Mouse (Mus musculus): Measurements from ENCODE around the gene Epb41l4b. TPM values are rescaled to one million over a fixed set of nuclear protein-coding genes. Genes with fewer than 3 reads are reported as not detected.

The Epb41l4b gene
- polyA plus RNA-seq, 1 experiment, result 16.9 TPM

GRCm38 (mm10) chr4:57168680-57169079, 25.4 kb upstream of the Epb41l4b start:
- H3K4me3 ChIP-seq (ENCODE audit: low read depth, low read length), result no peak overlapping the region
- peaks cover 7% of the 10 kb centered on the region for H3K4me1 ChIP-seq (ENCODE audit: control insufficient read depth, insufficient read depth, low read length)
- no peak for TF ChIP-seq POLR2A (IDR thresholded peaks at IDR 0.05; ENCODE audit: insufficient read depth, low read length)
- no peak for TF ChIP-seq CTCF (IDR thresholded peaks at IDR 0.05; ENCODE audit: low read depth, low read length)
- no peak for TF ChIP-seq EP300 (IDR thresholded peaks at IDR 0.05; ENCODE audit: insufficient read depth, low read depth, low read length)
- no peak overlapping the region for H3K9ac ChIP-seq (ENCODE audit: low read depth, poor library complexity, severe bottlenecking)
- no peaks in the 10 kb centered on the region for H3K36me3 ChIP-seq (ENCODE audit: control insufficient read depth, insufficient read depth, low read length, poor library complexity, severe bottlenecking)
- no peaks in the 10 kb centered on the region for H3K9me3 ChIP-seq (replicated peaks; ENCODE audit: control insufficient read depth, insufficient read depth, low read length, poor library complexity, severe bottlenecking)
- H3K27ac ChIP-seq (ENCODE audit: insufficient read depth, low read length), result no peak overlapping the region
- no peaks in the 10 kb centered on the region for H3K27me3 ChIP-seq (ENCODE audit: control insufficient read depth, insufficient read depth, low read length, poor library complexity, severe bottlenecking)

- H3K4me1 ChIP-seq (ENCODE audit: control insufficient read depth, insufficient read depth, low read length), result peaks cover 7% of the 10 kb centered on the region
- TF ChIP-seq POLR2A (IDR thresholded peaks at IDR 0.05; ENCODE audit: insufficient read depth, low read length) (no peak), CTCF (IDR thresholded peaks at IDR 0.05; ENCODE audit: low read depth, low read length) (no peak), EP300 (IDR thresholded peaks at IDR 0.05; ENCODE audit: insufficient read depth, low read depth, low read length) (no peak)
- no peak overlapping the region for H3K4me3 ChIP-seq (ENCODE audit: low read depth, low read length)
- no peaks in the 10 kb centered on the region for H3K27me3 ChIP-seq (ENCODE audit: control insufficient read depth, insufficient read depth, low read length, poor library complexity, severe bottlenecking)
- no peak overlapping the region for H3K9ac ChIP-seq (ENCODE audit: low read depth, poor library complexity, severe bottlenecking)
- no peaks in the 10 kb centered on the region for H3K36me3 ChIP-seq (ENCODE audit: control insufficient read depth, insufficient read depth, low read length, poor library complexity, severe bottlenecking)
- H3K9me3 ChIP-seq (replicated peaks; ENCODE audit: control insufficient read depth, insufficient read depth, low read length, poor library complexity, severe bottlenecking), result no peaks in the 10 kb centered on the region
- H3K27ac ChIP-seq (ENCODE audit: insufficient read depth, low read length), result no peak overlapping the region
Observed at GRCm38 (mm10) chr4:57168277-57168676, 25.0 kb upstream of the Epb41l4b start.

GRCm38 (mm10) chr4:57166922-57167870, 24.0 kb upstream of the Epb41l4b start:
- no peaks in the 10 kb centered on the region for H3K9me3 ChIP-seq (replicated peaks; ENCODE audit: control insufficient read depth, insufficient read depth, low read length, poor library complexity, severe bottlenecking)
- peaks cover 7% of the 10 kb centered on the region for H3K4me1 ChIP-seq (ENCODE audit: control insufficient read depth, insufficient read depth, low read length)
- H3K36me3 ChIP-seq (ENCODE audit: control insufficient read depth, insufficient read depth, low read length, poor library complexity, severe bottlenecking), result no peaks in the 10 kb centered on the region
- no peak overlapping the region for H3K27ac ChIP-seq (ENCODE audit: insufficient read depth, low read length)
- no peak overlapping the region for H3K4me3 ChIP-seq (ENCODE audit: low read depth, low read length)
- H3K9ac ChIP-seq (ENCODE audit: low read depth, poor library complexity, severe bottlenecking), result no peak overlapping the region
- no peak for TF ChIP-seq POLR2A (IDR thresholded peaks at IDR 0.05; ENCODE audit: insufficient read depth, low read length)
- H3K27me3 ChIP-seq (ENCODE audit: control insufficient read depth, insufficient read depth, low read length, poor library complexity, severe bottlenecking), result no peaks in the 10 kb centered on the region

GRCm38 (mm10) chr4:57165654-57166053, 22.4 kb upstream of the Epb41l4b start:
- H3K4me1 ChIP-seq (ENCODE audit: control insufficient read depth, insufficient read depth, low read length), result peaks cover 7% of the 10 kb centered on the region
- no peaks in the 10 kb centered on the region for H3K27me3 ChIP-seq (ENCODE audit: control insufficient read depth, insufficient read depth, low read length, poor library complexity, severe bottlenecking)
- no peaks in the 10 kb centered on the region for H3K36me3 ChIP-seq (ENCODE audit: control insufficient read depth, insufficient read depth, low read length, poor library complexity, severe bottlenecking)
- no peak overlapping the region for H3K27ac ChIP-seq (ENCODE audit: insufficient read depth, low read length)
- no peak for TF ChIP-seq CTCF (IDR thresholded peaks at IDR 0.05; ENCODE audit: low read depth, low read length)
- no peak for TF ChIP-seq POLR2A (IDR thresholded peaks at IDR 0.05; ENCODE audit: insufficient read depth, low read length)
- TF ChIP-seq EP300 (IDR thresholded peaks at IDR 0.05; ENCODE audit: insufficient read depth, low read depth, low read length), result no peak
- H3K9ac ChIP-seq (ENCODE audit: low read depth, poor library complexity, severe bottlenecking), result no peak overlapping the region
- no peak overlapping the region for H3K4me3 ChIP-seq (ENCODE audit: low read depth, low read length)
- no peaks in the 10 kb centered on the region for H3K9me3 ChIP-seq (replicated peaks; ENCODE audit: control insufficient read depth, insufficient read depth, low read length, poor library complexity, severe bottlenecking)

DNA sequence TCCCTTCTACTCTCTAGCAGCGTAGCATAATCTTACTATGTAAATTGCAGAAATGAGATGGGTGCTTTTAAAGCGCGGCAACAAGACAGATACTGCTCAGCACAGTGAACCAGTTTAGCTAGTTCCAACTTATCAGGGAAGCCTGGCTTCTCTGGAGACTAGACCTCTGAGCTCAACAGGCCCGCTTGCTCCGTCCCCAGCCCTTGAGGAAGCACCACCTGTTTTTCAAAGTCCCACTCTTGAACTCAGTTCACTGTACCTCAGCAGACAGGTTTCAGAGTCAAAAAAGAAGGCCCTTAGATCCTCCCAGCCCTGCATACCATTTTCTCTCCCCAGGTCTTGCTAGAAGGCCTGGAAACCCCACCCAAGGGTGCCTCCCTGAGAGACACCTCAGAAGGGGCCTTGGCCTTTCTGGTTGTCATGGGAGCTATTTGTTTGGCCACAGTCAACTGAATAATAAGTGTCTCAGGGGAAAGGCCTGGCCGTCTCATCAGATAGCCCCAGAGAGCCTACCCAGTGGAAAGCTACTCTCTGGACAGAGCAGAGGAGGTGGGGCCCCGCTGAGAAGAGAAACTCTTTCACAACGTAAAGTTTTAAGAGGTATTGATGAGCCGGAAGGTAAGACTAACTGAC, 21.5 kb upstream of the Epb41l4b start:
- TF ChIP-seq CTCF (IDR thresholded peaks at IDR 0.05; ENCODE audit: low read depth, low read length), result no peak
- no peak for TF ChIP-seq EP300 (IDR thresholded peaks at IDR 0.05; ENCODE audit: insufficient read depth, low read depth, low read length)
- TF ChIP-seq POLR2A (IDR thresholded peaks at IDR 0.05; ENCODE audit: insufficient read depth, low read length), result no peak
- H3K4me3 ChIP-seq (ENCODE audit: low read depth, low read length), result no peak overlapping the region
- no peaks in the 10 kb centered on the region for H3K9me3 ChIP-seq (replicated peaks; ENCODE audit: control insufficient read depth, insufficient read depth, low read length, poor library complexity, severe bottlenecking)
- no peak overlapping the region for H3K9ac ChIP-seq (ENCODE audit: low read depth, poor library complexity, severe bottlenecking)
- no peaks in the 10 kb centered on the region for H3K27me3 ChIP-seq (ENCODE audit: control insufficient read depth, insufficient read depth, low read length, poor library complexity, severe bottlenecking)
- H3K36me3 ChIP-seq (ENCODE audit: control insufficient read depth, insufficient read depth, low read length, poor library complexity, severe bottlenecking), result no peaks in the 10 kb centered on the region
- peaks cover 7% of the 10 kb centered on the region for H3K4me1 ChIP-seq (ENCODE audit: control insufficient read depth, insufficient read depth, low read length)
- no peak overlapping the region for H3K27ac ChIP-seq (ENCODE audit: insufficient read depth, low read length)

All from ES-Bruce4 (cell line).